Mouse (Mus musculus) bone marrow macrophage, adult 2 months (primary cell): Measurements from ENCODE around the gene Mmaa.

Experiments
- CTCF ChIP-seq: IDR thresholded peaks from 2 replicates; pipeline ENCODE4 v1.5.1; 2012; ENCODE audit warnings: low read depth, mild to moderate bottlenecking, low read length, moderate library complexity
- POLR2A ChIP-seq: IDR thresholded peaks from 2 replicates; pipeline ENCODE4 v1.6.1; 2012; ENCODE audit warnings: mild to moderate bottlenecking, low read depth, low read length, borderline replicate concordance

DNA sequence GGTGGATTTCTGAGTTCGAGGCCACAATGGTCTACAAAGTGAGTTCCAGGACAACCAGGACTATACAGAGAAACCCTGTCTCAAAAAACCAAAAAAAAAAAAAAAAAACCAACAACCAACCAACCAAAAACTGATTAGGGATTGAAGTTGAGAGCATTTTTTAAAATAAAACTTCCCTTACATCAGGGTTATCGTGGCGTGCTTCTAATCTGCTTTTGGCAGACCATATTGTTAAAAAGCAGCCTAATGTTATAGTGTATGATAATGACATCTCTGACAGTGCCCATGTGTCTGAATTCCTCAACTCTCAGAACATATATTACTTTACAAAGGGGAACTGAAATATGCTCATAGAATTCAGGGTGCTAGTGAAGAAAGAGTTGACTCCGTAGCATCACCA, 6.5 kb downstream of the Mmaa start:
- TF ChIP-seq POLR2A, result no peak
- no peak for TF ChIP-seq CTCF
